Mouse (Mus musculus) ovary, adult 18-20 months (tissue): Measurements from ENCODE around the gene Lbr.

Source experiments
- DNase-seq: peaks from one replicate; pipeline ENCODE4 v3.0.0; 2022; ENCODE audit warnings: low spot score, mixed read lengths

The Lbr gene

GRCm38 (mm10) chr1:181842781-181843180 is at the start of gene Lbr:
Gene Lbr, minus strand, starts transcription at chr1:181843046.
- no peak for DNase-seq

- DNase-seq: no peak
These were observed 46.8 kb upstream of the Lbr start for GRCm38 (mm10) chr1:181889670-181890069.

GRCm38 (mm10) chr1:181888801-181889200 is 46.0 kb upstream of the Lbr start:
- peak; percentile 65 for DNase-seq

- peak; percentile 15 for DNase-seq
These were observed 38.7 kb upstream of the Lbr start for GRCm38 (mm10) chr1:181881532-181881931.

- no peak for DNase-seq
These were observed 38.0 kb upstream of the Lbr start for GRCm38 (mm10) chr1:181880752-181881325.

GRCm38 (mm10) chr1:181878436-181878835 is 35.6 kb upstream of the Lbr start:
- DNase-seq: no peak

DNA sequence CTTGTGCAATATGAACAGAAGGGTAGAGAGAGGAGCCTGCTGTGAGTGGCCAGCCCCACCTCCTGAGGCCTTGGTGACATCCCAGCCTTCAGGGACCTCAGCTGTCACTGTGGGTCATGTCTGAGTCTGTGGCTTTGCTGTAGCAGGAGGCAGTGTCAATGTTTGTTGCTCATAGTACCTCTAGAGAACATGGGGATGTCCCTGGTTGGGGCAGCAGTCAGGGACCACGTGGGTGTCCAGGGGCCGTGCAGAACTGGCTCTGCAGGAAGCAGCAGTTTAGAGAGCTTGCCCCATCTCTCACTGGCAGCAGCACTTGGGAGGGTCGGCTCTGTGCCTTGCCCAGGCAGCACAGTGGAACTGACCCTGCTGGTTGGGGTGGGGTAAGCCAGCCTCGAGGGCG is 34.2 kb upstream of the Lbr start:
- DNase-seq: no peak

GRCm38 (mm10) chr1:181876656-181877055 is 33.8 kb upstream of the Lbr start:
- DNase-seq: no peak

DNA sequence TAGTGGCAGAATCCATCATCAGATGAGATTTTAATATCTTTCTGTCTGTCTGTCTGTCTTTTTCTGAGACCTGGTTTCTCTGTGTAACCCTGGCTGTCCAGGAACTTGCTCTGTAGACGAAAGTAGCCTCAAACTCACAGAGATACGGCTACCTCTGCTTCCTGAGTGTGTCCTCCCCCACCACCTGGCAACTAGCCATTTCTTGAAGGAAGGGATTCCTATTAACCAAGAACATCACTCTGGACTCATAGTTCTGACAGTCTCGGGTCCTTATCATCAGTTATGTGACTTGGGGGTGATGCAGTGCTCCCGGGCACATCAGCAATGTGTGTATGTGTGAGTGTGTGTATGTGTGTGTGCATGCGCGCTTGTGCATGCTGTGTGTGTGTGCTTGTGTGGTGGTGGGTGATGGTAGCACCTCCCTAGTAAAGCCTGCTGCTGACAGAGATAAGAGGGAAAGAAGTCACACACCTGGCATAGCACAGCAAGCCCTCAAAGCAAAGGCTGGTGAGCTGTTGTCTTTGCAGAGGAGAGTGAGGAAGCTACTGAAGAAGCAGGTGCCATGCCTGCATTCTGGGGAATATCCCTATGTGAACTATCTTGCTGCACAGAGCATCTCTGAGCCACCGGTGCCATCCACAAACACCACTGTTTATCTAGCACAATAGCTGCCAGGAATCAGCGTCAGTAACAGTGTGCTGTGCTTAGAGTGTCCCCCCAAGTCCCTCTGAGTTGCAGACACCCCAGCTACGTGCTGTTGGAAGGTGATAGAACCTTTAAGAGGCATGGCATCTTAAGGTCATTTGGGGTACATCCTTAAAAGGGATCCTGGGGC is 30.5 kb upstream of the Lbr start:
- no peak for DNase-seq

DNA sequence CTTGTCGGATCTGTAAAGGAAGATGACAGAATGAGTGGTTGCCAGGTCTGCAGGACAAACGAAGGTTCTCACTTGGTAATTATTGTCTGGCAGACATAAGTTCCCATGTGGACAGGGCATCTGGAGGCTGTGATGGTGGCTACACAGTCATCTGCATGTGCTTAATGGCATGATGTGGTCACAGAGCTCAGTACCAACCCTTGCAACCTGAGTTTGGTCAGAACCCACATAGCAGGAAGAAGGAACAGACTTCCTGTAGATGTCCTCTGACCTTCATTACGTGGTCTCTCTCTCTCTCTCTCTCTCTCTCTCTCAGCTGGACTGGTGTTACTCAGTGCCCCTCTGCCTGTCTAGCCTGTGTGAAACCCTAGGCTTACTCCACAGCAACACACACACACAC is 29.8 kb upstream of the Lbr start:
- DNase-seq: no peak

DNA sequence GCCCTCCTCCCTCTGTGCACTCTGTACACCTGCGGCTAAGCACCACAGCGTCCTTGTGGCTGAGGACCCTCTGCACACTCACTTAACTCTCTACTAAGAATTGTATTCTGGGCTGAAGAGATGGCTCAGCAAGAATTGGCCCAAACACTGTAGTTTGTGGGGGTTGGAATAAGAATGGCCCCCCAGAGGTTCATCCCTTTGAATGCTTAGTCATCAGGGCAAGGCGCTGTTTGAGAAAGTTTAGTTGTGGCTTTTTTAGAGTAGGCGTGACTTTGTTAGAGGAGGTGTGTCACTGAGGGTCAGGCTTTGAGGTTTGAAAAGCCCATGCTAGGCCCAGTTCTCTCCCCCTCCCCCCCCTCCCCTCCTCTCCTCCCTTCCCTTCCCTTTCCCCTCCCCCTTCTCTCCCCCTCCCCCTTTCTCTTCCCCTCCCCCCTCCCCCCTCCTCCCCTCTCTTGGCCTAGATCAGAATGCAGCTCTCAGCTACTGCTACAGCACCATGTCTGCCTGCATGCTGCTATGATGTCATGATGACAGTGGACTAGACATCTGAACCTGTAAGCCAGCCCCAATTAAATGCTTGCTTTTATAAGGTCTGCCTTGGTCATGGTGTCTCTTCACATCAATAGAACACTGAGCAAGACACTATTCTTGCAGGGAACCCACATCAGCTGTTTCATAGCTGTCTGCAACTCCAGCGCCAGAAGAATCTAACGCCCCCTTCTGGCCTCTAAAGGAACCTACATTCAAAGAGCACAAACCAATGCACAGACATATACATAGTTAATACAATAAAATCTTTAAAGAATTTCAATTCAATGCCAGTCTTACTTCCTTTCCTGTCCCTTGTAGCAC is 23.8 kb upstream of the Lbr start:
- no peak for DNase-seq

GRCm38 (mm10) chr1:181865863-181866216 is 23.0 kb upstream of the Lbr start:
- DNase-seq: no peak

DNA sequence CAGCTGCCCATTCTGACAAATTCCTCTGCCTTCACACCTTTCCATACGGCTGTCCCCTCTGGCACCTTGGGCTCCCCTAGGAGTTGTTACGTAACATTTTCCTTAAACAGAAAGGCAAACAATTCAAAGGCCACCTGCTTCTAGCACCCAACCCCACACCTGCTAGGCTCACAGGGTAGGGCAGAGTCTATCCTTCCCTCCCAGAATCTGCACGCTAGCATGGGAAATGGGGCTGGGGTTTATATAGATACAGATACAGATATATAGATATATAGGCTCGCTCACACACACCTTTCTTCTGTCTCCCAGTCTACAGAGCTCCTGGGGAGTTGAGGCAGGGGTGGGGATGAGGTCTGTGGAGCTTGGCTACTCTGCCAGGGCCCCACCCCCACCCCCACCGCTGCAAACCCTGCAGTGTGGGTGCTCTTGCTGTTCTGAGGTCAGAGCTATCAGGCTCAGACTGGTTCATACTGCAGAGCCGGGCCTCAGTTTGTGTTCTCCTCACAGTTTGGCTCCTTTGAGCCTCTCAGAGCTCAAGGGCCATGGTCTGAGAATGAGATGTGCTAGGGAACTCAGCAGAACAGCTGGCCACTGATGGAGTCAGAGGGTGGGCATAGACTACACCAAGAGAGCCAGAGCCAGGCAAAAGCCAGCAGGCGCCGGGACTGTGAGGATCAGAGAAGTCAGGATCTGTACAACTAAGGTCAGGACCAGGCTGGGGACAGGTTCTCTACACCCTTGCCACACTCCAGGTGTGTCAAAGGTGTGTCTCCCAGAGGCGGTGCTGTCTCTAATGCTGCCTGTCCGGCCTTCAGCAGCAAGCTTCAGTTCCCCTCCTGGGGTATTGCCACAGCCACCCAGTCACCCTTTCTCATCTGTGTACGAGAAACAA is 22.4 kb upstream of the Lbr start:
- no peak for DNase-seq

DNA sequence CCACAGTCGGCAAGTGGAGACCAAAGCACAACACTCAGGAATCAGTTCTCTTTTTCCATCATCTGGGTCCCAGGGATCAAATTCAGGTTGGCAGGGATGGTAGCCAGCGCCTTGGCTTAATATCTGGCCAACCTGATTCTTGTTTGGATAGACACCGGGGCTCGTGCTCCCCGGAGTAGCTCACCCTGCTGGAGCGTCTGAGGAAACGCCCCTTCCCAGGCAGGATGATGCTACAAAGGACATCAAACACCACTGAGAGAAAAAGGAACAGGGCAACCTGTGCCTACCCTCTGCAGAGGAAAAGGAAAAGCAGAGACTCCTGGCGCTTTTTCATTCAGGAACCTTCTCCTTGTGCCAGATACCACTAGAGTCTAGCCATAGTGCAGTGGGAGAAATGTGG is 20.6 kb upstream of the Lbr start:
- DNase-seq: no peak

DNA sequence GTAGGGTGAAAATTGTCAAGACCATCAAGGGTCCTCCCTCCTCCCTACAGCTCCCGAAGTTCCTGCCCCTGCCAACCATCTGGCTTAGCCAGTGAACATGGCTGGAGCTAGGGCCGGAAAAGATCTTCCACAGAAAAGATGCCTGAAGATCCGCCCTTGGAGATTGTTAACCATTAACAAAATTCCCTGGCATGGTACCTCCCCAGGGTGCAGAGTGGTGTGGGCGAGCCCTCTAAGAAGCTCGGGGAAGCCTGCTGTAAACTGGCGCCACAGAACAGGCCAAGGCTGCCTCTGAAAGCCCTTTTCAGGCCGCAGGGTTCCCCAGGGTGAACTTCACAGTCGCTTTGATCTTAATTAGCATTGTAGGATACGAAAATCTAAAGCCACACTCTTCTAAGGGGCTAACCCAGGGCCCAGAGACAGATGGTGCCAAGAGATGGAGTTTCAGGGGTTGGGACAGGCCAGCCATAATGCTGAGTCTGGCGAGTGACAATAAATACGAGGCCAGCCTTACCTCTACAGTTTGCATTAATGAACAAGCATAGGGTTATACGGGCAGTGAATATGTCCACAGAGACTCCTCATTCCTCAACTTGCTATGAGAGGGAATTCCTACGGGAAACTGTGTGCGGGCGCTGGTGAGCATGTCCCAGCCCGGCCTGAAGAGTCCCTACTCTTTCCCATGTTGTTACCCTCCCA is 20.0 kb upstream of the Lbr start:
- DNase-seq: no peak

GRCm38 (mm10) chr1:181861181-181861902 is 18.5 kb upstream of the Lbr start:
- no peak for DNase-seq

GRCm38 (mm10) chr1:181860659-181861058 is 17.8 kb upstream of the Lbr start:
- DNase-seq: peak; percentile 65

GRCm38 (mm10) chr1:181856329-181856728 is 13.5 kb upstream of the Lbr start:
- DNase-seq: no peak

DNA sequence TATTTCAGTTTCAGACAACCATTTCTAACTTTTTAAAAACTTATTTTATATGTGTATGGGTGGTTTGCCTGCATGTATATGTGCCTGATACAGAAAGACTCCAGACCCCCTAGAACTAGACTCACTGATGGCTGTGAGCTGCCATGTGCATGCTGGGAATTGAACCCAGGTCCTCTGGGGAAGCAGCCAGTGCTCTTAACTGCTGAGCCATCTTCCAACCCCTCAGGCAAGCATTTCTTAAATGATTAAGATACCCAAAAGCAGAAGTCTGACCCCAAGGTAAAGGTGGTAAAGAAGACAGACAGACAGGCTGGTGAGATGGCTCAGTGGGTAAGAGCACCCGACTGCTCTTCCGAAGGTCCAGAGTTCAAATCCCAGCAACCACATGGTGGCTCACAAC is 12.0 kb upstream of the Lbr start:
- DNase-seq: no peak

GRCm38 (mm10) chr1:181853081-181853736 is 10.4 kb upstream of the Lbr start:
- DNase-seq: no peak
